Mouse (Mus musculus) right cerebral cortex, postnatal 25 days (tissue): ENCODE measurements around the gene Slc29a1.
A peak's percentile ranks its signal among the peaks of the same experiment; 100 is the strongest.

Experiments
- DNase-seq: peaks from one replicate; pipeline ENCODE4 v3.0.0; 2022

The Slc29a1 gene

DNA sequence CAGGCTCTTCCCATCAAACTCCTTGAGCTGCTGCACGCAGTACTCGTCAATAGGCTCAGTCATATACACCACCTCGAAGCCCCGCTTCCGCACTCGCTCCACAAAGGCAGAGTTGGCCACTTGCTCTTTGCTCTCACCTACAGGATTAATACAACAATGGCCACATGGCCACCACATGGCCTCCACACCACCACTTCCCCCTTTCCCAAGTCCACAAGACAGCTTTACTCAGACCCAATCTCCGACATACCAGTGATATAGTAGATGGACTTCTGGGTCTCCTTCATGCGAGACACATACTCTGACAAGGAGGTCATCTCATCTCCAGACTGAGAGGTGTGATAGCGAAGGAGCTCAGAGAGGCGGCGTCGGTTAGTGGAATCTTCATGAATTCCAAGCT lies 30.4 kb downstream of the Slc29a1 start:
- no peak for DNase-seq

DNA sequence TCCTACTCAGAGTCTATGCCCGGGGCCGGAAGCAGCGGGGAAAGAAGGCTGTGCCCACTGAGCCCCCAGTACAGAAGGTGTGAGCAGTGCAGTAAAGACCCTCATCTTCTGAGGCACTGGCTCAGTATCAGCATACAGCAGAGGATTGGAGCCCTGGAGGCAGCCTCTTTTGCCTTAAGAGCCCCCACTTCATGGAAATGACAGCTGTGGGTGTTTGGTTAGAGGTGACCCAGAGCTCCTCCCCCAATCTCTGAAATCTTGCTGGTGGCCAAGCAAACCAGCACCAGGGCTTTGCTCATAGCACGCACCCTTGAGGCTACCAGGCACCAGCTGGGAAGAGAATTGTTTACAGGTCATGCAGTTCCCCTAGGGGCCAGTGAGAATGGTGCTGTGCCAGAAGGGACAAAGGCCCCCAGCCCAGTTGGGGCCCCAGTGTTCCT lies 32.2 kb downstream of the Slc29a1 start:
- DNase-seq = no peak

DNA sequence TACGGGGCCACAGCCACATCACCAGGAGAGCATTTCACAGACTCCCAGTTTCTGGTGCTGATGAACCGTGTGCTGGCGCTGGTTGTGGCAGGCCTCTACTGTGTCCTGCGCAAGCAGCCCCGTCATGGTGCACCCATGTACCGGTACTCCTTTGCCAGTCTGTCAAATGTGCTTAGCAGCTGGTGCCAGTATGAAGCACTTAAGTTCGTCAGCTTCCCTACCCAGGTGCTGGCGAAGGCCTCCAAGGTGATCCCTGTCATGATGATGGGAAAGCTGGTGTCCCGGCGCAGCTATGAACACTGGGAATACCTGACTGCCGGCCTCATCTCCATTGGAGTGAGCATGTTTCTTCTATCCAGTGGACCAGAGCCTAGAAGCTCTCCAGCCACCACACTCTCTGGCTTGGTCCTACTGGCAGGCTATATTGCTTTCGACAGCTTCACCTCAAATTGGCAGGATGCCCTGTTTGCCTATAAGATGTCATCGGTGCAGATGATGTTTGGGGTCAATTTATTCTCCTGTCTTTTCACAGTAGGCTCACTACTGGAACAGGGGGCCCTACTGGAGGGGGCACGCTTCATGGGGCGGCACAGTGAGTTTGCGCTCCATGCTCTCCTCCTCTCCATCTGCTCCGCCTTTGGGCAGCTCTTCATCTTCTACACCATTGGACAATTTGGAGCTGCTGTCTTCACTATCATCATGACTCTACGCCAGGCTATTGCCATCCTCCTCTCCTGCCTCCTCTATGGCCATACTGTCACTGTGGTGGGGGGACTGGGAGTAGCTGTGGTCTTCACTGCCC lies 32.8 kb downstream of the Slc29a1 start:
- peak; percentile 30 for DNase-seq

DNA sequence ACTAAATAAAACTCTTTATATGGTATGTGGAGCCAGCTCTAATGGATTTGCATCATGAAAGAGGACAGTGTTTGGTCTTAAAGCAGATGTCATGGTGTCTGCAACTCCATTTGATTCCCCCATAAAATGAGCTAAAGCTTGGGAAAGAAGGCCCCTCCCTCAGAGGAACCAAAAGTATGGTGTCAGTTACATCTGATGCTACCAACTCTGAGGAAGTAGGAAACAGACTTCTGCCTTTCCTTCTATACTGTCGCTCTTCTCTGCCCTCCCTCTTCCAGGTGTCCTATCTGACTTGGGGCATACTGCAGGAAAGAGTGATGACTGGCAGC lies 33.4 kb downstream of the Slc29a1 start:
- no peak for DNase-seq

DNA sequence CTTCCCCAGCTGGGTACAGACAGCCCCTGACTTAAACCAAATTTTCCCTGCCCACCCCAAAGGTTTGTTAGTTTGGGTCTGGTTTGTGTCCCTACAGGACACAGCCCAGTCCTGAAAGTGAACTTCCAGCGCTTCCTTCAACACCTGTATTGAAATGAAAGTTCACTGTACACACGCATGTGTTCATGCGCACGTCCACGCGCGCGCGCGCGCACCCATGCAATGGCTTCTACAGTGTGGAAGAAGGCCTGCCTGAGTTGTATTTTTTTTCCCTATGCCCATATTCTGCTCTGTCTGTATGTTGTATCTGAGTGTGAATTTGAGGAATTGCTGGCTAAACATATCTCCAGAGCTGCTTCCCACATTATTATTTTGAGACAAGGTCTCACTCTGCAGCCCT lies 34.3 kb downstream of the Slc29a1 start:
- DNase-seq = no peak

DNA sequence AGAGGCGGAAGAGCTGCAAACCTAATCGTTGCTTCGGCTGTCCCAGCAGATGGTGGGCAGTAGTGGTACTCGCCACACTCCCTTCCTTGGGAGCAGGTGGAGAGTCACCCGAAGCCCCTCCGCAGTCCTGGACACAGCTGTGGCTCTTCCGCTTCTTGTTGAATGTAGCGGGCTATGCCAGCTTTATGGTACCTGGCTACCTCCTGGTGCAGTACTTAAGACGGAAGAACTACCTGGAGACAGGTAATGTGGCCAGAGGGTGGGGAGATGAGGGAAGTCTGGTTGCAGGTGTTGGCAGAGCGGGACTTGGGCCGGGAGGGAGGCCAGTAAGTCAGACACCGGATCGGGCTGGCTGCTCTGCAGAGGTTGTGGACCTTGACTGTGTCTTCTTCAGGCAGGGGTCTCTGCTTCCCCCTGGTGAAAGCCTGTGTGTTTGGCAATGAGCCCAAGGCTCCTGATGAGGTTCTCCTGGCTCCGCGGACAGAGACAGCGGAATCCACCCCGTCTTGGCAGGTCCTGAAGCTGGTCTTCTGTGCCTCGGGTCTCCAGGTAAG lies 34.8 kb downstream of the Slc29a1 start:
- no peak for DNase-seq

DNA sequence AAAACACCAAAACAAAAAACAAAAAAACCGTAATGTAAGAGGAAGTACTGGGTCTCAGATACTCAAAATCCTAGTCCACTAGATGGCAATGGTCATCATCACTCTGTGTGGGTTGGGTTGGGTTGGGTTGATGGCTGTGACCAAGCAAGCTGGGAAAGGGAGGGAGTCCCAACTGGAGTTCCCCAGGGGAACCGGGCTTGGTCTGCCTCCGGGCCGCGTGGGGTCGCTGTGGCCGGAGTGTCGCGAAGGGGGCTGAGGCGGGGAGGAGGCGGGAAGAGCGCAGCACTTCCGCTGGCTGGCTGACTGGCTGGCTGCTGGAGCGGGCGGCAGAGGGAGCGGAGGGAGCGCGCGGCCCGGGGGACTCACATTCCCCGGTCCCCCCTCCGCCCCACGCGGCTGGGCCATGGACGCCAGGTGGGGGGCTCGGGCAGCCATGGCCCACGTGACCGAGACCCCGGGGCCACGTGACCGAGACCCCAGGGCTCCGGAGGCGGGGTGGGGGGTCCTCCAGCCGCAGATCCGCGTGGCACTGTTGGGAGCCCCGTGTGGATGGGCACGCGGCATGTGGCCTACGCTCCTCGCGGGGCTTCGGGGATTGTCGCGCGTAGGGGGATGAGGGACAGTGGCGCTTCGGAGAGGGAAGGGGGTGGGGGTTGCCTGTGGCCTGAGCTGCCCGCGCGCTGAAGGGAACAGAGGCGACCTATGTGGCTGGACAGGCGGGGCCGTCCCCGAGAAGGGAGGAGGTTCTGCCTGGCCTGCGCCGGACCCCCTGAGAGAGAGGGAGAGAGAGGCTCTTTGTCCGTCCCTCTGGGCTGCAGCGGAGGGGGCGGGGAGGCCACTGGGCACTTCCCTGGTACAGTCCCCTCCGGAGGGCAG lies 35.5 kb downstream of the Slc29a1 start, which contains the start of gene Slc35b2:
Slc35b2 (plus strand) TSS at position 220 of the 876 bp plus-strand sequence.
- DNase-seq = peak; percentile 92

DNA sequence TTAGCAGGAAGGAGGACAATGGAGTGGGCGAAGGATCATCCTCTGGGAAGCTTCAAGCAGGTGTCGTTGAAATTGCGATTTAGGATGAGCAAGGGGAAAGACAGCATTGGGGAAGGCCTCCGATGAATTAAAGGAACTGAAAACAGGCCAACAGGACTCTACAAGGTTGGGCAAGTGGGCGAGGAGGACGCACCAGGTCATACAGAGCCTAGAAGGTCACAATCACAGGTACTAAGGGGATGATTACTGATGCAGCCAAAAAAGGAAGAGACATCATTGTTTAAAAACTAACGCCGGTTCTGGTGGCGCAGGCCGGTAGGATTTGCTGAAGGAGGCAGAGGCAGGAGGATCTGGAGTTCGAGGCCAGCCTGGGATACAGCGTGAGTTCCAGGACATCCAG lies 36.2 kb downstream of the Slc29a1 start:
- DNase-seq = no peak

DNA sequence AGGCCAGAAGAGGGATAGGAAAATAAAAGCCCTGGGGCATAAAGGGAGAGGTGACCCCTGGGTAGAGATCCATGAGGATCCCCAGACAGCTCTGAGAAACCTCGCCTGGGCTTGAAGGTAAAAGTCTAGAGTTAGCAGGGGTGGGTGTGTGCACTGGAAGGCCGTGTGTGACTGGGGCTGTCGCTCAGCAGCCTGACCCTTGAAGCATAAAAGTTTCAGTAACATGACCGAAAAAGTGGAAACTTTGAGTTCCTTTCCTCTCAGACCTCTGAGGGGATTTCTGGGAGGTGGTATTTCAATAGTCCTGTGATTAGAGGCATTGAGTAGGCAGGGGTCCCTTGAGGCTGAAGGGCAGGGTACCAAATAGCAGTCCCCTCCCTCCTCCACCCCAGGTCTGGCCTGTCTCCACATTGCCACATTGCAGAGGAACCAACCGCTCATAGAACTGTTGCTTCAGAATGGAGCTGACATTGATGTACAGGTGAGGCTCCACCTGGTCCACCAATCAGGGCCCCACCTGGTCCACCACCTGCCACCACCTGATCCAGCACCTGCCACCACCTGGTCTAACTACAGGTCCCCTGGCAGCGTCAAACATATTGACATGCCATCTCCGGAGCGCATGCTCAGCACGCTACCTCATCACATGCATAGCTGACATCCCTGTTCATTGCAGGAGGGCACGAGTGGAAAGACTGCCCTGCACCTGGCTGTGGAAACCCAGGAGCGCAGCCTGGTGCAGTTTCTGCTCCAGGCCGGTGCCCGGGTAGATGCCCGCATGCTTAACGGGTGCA lies 39.5 kb downstream of the Slc29a1 start:
- DNase-seq = no peak

DNA sequence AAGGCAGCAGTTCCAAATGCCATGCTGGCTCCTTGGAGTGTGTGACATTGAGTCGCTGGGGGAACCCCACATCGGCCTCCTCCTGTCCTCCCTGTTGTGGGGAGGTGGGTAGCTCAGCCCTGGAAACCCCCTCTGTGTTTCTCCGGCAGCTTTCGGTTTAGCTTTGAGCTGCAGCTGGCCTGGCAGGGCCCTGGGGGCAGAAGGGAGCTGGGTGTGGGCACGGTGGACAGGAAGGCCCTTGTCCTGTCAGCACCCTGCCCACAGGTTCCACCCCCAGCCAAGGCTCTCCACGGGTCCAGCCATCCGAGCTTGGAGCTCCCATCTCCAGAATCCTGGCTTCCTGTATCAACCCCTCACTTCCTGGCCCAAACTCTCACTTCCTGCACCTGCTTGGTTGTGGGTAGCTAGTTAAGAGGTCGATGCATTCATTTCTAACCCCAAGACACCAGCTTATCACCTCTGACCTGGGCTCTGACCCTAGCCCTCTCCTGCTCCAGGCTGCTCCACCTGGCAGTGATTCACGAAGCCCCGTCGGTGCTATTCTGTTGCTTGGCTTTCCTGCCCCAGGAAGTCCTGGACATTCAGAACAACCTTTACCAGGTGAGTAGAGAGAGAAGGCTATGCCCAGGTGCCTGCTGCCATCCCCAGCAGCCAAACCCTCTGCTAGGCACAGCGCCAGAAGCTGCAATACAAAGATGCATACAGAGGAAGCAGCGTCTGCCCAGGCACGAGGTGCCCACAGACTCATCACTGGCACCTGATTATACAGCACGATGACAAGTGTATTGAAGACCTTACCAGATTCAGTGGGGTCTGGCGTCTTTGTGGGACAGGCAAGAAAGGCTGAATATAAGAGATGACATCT lies 41.2 kb downstream of the Slc29a1 start:
- DNase-seq = no peak

DNA sequence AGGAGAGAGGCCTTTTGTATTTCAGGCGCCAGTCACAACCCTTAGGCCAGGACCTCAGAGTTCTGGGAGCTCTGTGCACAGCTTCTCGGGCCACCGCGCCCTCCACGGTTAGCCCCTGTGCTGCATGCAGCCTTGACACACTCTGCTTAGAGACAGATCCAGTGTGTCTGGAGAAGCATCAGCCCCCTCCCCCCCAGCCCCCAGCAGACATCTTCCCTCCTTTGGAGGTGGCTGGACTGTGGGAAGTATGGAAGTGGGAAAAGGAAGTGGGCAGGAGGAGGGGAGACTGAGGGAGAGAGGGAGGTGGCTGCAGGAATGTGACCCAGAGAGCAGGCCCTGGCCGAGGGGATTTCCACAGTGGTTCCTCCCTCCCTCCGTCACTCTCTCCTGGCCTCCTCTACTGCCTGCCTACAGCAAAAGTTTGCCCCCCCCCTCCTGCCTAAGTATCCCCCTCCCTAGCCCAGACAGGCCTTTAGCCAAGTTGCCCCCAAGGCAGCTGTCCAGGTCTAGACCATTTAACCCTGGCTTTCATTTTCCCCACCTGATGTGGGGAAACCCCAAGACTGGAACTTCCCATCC lies 42.1 kb downstream of the Slc29a1 start:
- DNase-seq = no peak

DNA sequence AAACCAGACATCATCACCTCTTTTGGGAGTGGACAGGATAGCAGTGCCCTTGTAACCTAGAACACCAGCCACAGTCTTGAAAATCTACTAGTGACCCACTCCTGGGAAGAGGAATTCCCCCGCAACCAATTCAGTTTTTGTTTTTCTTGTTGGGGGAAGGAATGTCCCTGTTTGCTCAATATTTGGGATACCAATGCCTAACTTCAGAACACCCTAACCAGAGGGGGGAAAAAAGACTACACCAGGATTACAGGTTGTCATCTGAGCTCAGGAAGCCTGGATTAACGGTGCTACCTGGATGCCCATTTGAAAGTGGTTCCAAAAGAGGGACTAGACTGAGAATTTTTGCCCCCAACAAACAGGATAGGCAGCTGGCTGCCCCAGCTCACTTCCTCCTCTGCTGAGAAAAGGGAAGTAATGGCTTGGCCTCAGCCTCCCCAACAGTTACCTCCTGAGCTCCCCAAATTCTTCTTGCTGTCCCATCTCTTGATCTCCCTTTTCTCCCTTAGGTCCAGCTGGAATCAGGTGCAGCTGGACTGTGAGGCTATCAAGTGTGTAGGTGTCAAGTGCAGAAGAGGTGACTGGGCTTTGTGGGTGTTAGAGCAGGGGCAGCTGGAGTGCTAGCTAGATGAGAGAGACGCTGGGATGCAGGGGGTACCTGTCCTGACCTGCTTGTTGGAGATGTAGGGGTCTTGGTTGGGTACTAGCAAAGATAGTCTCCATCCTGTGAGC lies 42.7 kb downstream of the Slc29a1 start:
- DNase-seq = no peak

DNA sequence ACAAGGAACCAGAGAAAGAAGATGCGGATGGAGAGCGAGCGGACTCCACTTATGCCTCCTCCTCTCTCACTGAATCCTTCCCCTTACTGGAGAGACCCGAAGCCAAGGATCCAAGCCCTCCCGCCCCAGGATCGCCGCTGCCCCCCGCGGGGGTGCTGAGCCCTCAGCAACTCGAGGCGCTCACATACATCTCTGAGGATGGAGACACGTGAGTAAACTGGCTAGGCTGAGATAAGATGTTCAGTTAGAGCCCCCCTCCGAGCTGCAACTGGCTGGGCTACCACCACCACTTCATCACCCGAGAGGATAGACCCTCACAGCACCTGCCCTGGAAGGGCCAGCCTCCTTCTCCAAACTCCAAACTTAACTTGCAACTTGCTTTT lies 43.3 kb downstream of the Slc29a1 start:
- DNase-seq = no peak

DNA sequence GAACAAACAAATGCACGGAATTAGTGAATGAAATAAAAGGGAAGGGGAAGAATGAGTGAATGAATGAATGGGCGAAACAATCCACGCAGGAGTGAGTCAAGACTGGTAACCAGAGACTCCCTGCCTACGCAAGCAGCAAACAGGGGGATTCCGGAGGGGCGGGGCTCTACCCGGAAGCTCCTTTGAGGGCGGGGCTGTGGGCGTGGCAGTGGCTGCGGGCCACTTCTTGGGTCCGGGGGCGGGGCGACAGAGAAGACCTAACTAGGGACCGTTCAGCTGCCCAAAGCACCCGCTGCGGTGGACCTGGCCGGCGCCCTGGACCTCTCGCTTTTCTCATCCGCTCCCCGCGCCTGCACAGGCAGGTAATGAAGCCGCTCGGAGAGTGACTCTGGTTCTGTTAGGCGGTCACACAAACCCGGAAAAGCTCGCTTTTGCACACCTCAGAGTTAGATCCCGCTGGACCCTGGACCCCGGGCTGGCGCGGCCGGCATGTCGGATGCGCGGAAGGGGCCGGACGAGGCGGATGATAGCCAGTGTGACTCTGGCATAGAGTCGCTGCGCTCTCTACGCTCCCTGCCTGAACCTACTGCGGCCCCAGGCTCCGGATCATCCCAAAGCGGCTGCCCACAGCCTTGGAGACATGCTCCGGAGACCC lies 43.8 kb downstream of the Slc29a1 start, which contains the start of gene Nfkbie:
Nfkbie (plus strand) TSS at position 252 of the 655 bp plus-strand sequence.
- peak; percentile 86 for DNase-seq

DNA sequence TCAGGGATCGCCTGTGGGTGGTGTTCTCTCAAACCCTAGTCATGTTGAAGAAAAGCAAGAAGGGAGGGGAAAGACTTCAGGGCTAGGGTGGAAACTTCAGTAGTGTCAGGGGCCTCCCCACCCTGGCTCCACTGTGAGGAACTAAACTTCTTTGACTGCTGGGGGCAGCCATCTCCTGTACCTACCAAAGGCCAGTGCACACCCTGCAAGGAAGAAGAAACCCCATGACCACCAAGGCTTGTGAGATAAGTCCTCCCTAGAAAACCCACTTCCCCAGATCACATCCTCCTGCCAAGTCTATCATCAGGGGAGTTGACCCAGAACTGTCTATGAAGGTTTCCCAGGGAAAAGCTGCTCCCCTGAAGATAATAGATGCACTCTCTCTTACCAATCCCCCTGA lies 45.0 kb downstream of the Slc29a1 start:
- DNase-seq = no peak

DNA sequence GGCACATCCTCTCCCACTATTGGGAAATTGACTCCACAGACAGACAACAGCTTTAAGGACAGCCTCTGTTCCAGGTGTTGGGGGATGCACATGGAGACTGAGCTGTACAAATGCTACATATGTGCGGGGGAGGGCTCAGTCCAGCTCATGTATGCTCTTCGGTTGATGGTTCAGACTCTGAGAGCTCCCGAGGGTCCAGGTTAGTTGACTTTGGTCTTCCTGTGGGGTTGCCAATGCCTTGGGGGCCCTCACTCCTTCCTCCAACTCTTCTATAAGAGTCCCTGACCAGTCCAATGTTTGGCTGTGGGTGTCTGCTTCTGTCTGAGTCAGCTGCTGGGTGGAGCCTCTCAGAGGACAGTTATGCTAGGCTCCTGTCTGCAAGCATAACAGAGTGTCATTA lies 46.3 kb downstream of the Slc29a1 start:
- no peak for DNase-seq

DNA sequence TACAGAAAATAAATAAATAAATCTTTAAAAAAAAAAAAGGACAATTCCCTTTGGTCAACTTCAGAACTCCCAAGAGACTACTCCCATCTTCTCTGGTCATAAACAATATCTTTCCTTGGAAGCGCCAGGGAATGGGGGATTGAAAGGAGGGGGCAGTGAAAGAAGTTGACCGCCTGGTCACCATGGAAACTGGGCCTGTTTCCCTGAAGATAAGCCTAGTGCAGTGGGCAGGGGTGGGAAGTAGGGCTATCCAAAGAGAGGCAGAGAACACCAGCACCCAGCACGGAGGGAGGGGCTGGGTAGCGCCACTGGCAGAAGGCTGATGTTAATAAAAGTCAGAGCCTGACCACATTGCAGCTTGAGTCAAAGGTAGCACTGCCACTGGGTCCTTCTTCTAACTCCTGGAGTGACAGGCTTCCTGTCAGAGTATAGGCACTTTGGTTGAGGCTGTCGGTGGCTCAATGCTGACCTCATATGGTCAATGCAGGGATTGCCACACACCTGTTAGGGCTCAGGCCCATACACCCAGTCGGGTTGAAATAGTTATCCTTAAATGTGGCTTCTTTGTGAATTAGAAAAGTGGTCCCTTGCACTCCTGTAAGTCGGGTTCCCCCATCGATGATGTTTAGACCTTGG lies 47.5 kb downstream of the Slc29a1 start:
- peak; percentile 80 for DNase-seq

DNA sequence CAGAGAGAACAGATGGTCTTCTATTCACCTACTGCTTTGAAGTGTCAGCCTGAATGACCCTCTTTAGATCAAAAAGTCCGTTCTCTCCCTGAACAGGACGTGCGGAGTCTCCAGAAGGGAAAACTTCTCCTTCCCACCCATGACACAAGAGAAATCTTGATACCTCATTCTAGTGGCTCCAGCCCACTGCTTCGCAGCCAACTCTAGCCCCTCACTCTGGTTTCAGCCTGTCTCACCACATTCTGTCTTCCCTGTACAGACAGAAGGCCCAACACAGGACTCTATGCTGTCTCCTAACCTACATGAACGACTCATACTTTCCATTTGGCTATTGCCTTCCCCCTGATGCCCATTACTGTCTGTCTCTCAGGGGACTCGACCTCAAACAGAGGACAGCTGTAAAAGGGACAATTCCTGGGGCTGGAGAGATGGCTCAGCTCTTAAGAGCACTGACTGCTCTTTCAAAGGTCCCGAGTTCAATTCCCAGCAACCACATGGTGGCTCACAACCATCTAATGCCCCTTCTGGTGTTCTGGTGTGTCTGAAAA lies 48.1 kb downstream of the Slc29a1 start:
- no peak for DNase-seq

DNA sequence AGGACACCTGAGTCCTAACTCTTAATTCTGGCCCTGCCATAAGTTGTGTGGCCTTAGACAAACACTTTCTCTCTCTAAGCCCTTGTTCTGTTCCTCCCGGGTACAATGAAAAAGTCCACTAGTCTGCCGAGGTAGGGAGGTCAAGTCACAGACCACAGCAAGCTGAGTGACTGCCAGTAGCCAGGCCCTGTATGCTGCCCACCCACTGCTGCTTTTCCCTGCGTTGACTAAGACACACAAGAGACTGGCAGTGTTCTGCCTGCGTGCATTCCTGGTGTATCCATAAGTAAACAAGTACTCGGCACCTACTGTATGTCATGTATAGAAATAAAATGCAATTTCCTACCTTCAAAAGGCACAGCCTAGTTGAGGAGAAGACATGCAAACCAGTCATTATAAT lies 49.2 kb downstream of the Slc29a1 start:
- no peak for DNase-seq
